Mouse (Mus musculus) liver, adult 2 months (tissue): ENCODE measurements around the gene Hpn.

Source experiments
- CTCF ChIP-seq: fragments of 200-500 bp; IDR thresholded peaks from 2 replicates; pipeline ENCODE4 v1.5.1; 2011; ENCODE audit warnings: low read depth, low read length, control low read depth
- POLR2A ChIP-seq: fragments of 200-500 bp; IDR thresholded peaks from 2 replicates; pipeline ENCODE4 v1.6.1; 2011; ENCODE audit warnings: low read length, control low read depth; ENCODE audit not compliant: insufficient read depth; ENCODE audit errors: extremely low read depth

- TF ChIP-seq POLR2A (no peak), CTCF (no peak)
Measured at GRCm38 (mm10) chr7:31051321-31052021, 63.6 kb downstream of the Hpn start, which contains the start of gene Fxyd7.
